Mouse (Mus musculus) left cerebral cortex, adult 2 months (tissue): ENCODE data around the gene Ror2. TPM values are rescaled to one million over a fixed set of nuclear protein-coding genes. Genes with fewer than 3 reads are reported as not detected.

Experiments used
- DNase-seq, 2 experiments: peaks; one replicate each; pipeline ENCODE4 v3.0.0; 2021 to 2022; ENCODE audit warnings: low spot score in 2 of 2, mixed read lengths in 1 of 2; ENCODE audit errors: extremely low spot score in 1 of 2
- H3K27ac ChIP-seq: fragments of 200-600 bp; 2 replicates; pipeline ENCODE4 v1.8.1; 2022
- H3K4me3 ChIP-seq: fragments of 200-600 bp; 2 replicates; pipeline ENCODE4 v1.8.1; 2022
- CTCF ChIP-seq: fragments of 200-600 bp; IDR thresholded peaks from 2 replicates; pipeline ENCODE4 v1.8.1; 2022; ENCODE audit warnings: antibody characterized with exemption, mild to moderate bottlenecking, moderate library complexity
- intact Hi-C: fragments of 180-260 bp; cut with DNase I; formaldehyde crosslinking; loops from one replicate; pipeline ENCODE4 v1.15.1; 2025
- total RNA-seq, 2 experiments: library from RNA; stranded (reverse); gene quantifications; 2 replicates each; pipeline ENCODE4 v1.2.3; 2021

Ror2 gene
- total RNA-seq, 2 experiments from 2014 or later: 1.0 to 1.4 TPM

DNA sequence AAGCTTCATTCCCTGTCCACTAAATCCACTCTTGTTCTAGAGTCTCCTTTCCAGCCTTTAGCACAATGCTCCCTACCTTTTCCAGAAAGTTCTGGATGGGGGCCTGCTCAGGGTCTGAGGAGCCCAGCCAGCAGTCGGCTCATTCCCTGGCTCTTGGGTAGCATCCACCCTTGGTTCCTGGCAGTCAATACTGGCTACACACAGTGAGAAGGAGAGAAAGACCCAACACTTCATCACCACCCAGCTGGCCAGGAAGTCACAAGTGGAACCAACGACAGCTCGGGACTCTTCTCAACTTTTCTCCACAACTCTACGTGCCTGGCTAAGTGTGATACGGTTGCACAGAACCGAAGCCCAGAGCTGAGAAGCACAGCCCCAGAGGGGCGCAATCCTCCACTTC lies 86.7 kb downstream of the Ror2 start:
- intact Hi-C loops: no loop called here
- H3K27ac ChIP-seq: no peak overlapping the region

GRCm38 (mm10) chr13:53196690-53197089 lies 89.2 kb downstream of the Ror2 start:
- no peak overlapping the region for H3K27ac ChIP-seq
- intact Hi-C loops: no loop called here
- no peak overlapping the region for H3K4me3 ChIP-seq
- DNase-seq: no peak
- no peak for TF ChIP-seq CTCF

More for the DNA sequence above, 86.7 kb downstream of the Ror2 start:
- no peak for TF ChIP-seq CTCF
- H3K4me3 ChIP-seq: no peak overlapping the region
- no peak for DNase-seq

DNA sequence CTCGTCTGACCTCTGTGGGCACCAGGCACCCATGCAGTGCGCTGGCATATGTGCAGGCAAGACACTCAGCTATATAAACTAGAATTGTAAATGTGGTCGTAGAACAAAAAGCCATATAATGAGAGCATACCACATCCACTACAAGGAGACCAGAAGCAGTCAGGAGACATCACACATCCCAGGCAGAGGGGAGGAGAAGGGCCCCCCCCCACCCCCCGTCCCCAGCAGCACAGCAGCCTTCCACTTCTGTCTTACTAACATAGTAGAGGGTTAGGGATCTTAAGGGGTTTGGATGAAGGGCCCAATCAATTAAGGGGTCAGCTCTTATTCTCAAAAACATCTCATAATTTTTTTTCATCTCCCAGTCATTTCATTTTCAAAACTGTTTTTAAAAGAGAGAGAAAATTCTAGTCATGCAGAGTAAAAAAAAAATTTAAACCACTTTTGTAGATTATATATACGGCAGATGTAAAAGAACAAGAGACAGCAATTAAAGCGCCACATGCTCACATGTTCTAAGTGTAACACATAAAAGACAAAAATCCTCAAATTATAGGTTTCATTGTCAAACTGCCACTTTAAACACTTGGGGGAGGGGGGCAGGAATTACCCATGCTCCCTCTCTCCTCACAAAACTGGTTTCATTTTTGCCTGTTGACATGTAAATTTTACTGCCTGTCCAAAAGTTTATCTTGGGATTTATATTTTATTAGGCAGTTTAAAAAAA lies 89.8 kb downstream of the Ror2 start:
- TF ChIP-seq CTCF: no peak

GRCm38 (mm10) chr13:53194306-53194705 lies 91.6 kb downstream of the Ror2 start:
- intact Hi-C loops: no loop called here
- no peak for TF ChIP-seq CTCF
- no peak overlapping the region for H3K27ac ChIP-seq
- no peak overlapping the region for H3K4me3 ChIP-seq
- DNase-seq: no peak

More for the DNA sequence above, 89.8 kb downstream of the Ror2 start:
- Histone ChIP-seq H3K4me3 (no peak overlapping the region), H3K27ac (no peak overlapping the region)
- intact Hi-C loops: no loop called here
- DNase-seq: no peak

DNA sequence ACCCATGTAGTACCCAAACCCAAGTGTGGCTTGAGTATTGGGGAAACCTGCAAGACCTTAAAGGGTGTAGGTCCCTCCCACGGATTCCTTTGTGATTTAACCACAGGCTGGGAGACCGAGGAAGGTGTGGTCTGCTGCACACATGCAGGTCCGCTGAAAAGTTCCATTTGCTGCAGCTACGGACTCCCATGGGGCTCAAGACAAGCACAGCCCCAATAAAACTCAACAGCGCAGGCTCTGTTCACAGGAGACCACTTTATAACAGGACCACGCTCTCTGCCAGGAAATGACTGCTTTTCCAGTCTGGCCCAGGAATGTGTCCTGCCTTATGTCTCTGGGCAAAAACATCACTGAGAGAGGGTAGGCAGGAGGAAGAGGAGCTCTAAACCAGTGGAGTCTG lies 92.2 kb downstream of the Ror2 start:
- Histone ChIP-seq H3K4me3 (no peak overlapping the region), H3K27ac (no peak overlapping the region)
- TF ChIP-seq CTCF: no peak
- no peak for DNase-seq
- intact Hi-C loops: no loop called here

- Histone ChIP-seq H3K27ac (no peak overlapping the region), H3K4me3 (no peak overlapping the region)
- DNase-seq: no peak
- TF ChIP-seq CTCF: no peak
- intact Hi-C loops: no loop called here
Observed at GRCm38 (mm10) chr13:53192286-53192685, 93.6 kb downstream of the Ror2 start.

- TF ChIP-seq CTCF: no peak
- DNase-seq: no peak
- no peak overlapping the region for H3K27ac ChIP-seq
- no peak overlapping the region for H3K4me3 ChIP-seq
- intact Hi-C loops: no loop called here
Observed at GRCm38 (mm10) chr13:53191657-53192056, 94.3 kb downstream of the Ror2 start.

DNA sequence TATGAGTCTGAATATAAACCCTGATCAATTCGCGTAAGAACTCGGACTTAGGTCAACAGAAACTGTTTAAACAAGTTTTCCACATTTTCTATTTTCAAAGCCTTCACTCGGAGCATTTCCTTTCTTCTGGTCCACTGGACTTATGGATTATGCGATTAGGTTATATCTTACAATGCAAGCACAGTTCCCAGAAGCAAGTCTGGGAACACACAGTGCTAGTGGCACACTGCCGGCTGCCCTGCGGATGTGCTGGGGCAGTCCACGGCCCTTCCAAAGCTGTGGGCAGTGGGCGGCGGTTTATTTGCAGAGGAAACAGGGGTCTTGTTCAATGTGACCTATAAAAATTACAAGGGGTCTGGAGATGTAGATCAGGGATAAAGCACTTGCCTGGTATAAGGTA lies 97.0 kb downstream of the Ror2 start:
- TF ChIP-seq CTCF: no peak
- intact Hi-C loops: no loop called here
- no peak for DNase-seq
- H3K27ac ChIP-seq: no peak overlapping the region
- no peak overlapping the region for H3K4me3 ChIP-seq

GRCm38 (mm10) chr13:53184858-53185257 lies 101.1 kb downstream of the Ror2 start:
- Histone ChIP-seq H3K4me3 (no peak overlapping the region), H3K27ac (no peak overlapping the region)
- no peak for TF ChIP-seq CTCF
- intact Hi-C loops: no loop called here
- DNase-seq: no peak

DNA sequence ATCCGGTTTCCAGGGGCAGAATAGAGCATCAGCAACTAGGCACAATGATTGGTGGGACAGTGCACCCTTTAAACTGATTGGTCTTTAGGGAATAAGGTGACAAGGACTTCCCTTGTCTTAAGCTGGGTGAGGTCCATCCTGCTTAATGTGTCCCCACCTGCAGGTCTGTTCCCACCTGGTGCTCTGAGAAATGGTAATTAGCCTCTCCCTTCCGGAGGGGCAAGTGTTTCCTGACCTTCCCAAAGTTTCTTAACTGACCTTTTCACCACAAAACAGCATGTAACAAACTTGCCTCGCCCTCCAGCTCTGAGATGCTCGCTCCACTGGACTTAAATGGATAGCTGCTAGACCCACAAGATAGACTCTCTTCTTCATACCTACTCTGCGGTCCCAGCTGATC lies 101.8 kb downstream of the Ror2 start:
- Histone ChIP-seq H3K27ac (no peak overlapping the region), H3K4me3 (no peak overlapping the region)
- no peak for TF ChIP-seq CTCF
- intact Hi-C loops: no loop called here
- no peak for DNase-seq

DNA sequence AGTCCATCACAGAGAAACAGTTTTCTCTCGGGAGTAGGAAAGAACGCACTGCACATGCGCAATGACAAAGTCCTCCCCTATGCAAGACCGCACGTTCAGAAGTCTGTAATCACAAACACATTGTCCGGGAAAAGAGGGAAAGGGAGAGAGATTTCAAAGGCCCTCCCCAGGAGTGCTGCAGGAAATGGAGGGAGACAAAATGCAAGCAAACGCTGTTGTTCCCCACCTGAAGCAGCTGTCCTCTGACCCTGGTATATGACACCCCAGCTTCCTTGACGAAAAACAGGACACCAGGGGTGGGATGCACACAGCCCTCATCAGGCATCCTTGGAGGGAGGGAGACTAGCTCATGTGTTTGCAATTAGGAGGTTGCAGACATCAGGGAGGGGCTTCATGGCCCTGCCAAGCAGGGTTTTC lies 102.8 kb downstream of the Ror2 start:
- no peak overlapping the region for H3K4me3 ChIP-seq
- intact Hi-C loops: no loop called here
- no peak for DNase-seq
- no peak for TF ChIP-seq CTCF
- no peak overlapping the region for H3K27ac ChIP-seq

DNA sequence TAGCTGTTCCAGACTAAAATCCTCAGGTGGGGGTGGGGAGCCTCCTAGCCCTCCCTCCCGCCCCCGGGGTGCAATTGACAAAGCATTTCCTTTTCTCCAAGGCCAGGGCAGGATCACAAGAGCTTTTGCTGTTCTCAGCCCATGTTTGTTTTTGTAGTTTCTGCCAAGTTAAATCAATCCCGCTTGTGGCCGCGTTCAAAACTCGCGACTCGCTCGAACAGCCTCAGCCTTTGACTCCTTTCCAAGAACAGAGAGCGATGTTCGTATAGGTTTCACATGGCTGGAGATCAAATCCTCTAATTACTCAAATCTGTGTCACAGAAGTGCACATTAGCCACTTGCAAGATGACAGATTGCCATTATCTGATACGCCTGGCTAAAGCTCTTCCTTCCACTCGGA lies 107.3 kb downstream of the Ror2 start:
- DNase-seq: no peak
- intact Hi-C loops: no loop called here
- H3K27ac ChIP-seq: no peak overlapping the region; the same call in 1 of the 2 replicates
- peak overlapping the region; percentile 9; the same call in 1 of the 2 replicates for H3K4me3 ChIP-seq
- no peak for TF ChIP-seq CTCF

DNA sequence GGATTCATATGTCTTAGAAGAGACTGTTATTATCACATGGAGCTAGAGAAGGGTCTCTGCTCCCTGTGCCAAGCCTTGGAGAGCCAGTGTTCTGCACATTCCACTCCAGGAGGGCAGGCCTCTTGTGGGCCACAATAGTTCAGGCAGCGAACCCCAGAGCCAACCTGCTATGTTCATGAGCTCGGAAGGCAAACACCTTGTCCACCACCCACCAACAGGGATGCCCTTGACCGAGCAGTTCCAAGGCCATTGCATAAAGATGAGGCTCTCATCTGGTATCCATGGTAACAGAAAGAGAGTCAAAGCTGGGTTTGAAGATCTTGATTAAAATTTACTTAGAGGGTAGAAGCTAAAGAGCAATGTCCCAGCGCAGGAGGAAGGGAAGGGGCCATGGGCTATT lies 107.8 kb downstream of the Ror2 start:
- no peak for DNase-seq
- Histone ChIP-seq H3K27ac (no peak overlapping the region), H3K4me3 (no peak overlapping the region)
- intact Hi-C loops: no loop called here
- TF ChIP-seq CTCF: no peak
